Mouse (Mus musculus) ovary, postnatal 10 days (tissue): ENCODE measurements around the gene Slc37a1.

Experiments used
- DNase-seq: peaks from one replicate; pipeline ENCODE4 v3.0.0; 2022; ENCODE audit warnings: low spot score

Gene Slc37a1

DNA sequence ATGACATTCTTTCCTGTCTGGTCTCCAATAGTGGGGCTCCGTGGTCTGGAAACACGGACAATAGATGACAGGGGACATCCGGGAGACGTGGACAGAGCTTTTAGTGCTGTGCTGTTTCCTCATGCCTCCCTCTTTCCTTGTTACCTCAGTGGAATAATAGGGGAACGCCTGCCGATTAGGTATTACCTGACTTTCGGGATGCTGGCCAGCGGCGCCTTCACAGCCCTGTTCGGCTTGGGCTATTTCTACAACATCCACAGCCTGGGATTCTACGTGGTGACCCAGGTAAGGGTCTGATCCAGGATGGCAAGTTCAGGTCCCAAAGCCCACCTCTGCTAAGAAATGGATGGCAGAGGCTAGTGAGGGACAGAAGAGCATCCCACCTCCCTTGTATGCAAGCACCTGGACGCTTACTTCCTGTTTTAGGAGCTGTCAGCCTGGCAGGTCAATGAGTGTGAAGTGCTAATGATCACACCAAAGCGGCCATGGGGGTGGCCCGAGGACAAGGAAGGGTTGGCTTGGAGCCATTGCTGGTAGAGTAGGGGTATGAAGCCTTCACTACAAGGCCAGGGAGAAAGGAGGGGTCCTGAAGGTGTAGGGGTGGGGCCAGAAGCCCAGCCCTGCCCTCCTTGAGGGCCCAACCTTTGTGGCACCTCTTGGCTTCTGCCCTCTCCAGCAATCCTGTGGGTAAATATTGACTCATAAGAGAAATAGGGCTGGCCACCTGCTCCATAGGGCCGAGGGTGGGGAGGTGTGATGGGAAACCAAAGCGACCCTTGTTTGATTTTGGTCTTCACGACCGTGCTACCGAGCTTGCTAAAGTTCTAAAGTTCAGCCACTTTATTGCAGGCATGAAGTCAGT lies 32.5 kb downstream of the Slc37a1 start:
- DNase-seq, result no peak

DNA sequence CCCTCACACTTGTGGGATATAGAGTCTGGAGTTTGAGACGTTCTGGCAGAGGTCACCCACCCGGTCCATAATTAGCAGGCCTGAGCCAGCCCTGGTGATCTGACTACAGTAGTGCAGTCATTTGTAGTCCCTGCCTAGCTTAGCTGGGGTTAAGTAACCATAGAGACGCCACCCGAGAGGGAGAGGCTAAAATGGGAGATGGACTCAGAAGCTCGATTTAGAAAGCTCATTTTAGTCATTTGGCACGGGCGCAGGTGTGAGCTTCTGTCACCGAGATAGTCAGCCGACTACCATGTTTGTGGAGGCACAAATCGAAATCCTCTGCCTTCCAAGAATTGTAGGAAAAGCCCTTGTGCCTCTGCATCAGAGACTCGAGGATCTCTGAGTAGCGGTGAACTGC lies 34.8 kb downstream of the Slc37a1 start:
- no peak for DNase-seq

GRCm38 (mm10) chr17:31322446-31322845 lies 35.9 kb downstream of the Slc37a1 start:
- DNase-seq, result no peak

DNA sequence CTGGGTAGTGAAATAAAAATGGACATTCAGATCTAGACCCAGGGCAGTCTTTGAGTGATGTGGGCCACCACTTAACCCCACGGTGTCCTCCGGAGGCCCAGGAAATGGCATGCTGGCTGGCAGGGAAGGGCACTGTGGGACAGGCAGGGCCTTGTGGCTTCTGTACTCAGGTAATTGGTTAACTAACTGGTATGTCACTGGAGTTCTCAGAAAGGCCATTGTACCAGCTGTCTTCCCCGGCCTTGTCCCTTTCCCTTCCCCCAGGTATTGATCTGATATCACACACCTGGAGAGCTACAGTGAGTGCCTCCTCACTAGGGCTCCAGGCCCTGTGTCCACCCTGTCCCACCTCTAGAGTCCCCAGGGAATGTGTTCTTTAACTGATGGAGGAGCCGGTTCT lies 36.8 kb downstream of the Slc37a1 start:
- DNase-seq, result no peak

GRCm38 (mm10) chr17:31324227-31324626 lies 37.6 kb downstream of the Slc37a1 start:
- DNase-seq, result no peak

DNA sequence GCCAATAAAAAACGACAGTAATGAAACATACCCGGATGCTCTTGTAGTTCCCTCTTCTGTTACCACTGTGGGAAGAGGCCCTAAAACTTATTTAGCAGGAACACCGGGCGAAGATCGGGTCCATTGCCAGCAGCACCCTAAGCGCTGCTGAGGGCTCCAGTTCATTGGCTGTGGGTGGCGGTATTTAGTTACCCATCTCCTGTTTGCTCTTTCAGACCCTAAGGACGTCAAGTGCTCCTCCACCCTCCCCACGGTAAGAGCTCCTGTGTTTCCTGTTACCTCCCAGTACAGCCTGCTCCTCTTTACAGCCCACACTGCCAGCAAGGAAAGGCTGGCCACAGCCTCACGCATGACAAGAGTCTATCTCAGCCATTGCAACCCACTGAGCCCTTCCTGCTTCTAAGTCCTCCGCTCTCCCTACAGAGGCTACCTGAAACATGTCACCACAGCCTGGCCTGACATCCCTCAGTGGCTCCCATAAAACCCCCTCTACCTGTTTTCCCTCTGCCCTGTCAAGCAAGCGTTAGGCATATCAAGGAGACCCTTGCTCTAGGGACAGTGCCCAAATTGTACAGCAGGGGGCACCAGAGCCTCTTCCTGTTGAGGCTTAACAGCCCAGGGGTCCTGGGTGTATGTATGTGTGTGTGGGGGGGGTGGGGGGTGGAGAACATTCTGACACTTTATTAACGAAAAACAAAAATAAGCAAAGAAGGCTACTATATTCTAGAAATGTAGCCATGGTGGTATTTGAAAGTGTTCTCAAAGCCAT lies 39.0 kb downstream of the Slc37a1 start:
- DNase-seq, result no peak

DNA sequence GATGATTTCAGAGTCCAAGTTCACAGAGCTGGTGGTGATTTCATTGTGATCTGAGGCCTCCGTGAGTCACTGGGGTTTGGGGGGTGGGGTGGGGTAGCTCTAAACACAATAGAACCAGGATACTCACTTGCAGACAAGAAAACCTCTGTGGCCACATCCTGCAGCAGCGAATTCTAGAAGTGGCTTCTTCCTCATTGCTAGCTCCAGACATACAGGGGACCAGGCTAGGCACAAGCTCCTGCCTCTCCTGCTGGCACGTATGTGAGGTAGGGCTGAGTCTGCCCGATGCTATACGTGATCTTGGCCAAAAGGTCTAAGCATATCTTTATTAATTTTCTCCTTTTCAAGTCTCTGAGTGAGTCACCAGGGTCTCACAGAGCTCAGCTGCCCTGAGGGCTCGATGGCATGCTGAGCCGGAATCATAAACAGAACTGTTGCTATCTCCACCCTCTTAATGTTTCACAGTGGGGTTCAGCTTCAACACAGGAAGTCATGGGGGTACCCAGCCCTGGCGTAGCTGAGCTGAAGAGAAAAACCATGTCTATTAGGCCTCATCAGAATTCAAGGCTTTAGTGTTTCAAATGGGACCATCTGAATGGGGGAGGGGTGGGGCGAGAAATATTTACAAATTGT lies 39.7 kb downstream of the Slc37a1 start:
- DNase-seq, result no peak

DNA sequence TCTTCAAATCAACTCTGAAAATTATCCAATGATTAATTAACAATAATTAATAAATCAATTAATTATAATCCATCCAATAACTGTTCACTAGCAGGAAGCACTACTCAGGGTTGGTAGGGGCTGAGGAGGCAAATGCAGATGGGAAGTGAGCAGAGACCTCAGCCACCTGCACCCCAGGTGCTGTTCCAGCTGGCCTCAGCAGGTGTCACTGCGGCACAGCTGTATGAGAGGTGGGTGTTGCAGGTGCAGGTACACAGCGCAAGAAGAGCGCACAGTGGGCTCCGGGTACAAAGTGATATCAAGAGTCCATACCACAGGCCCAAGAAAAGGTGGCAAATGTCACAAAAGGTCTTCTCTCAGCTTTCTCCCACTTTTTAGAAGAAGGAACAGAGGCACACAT lies 41.9 kb downstream of the Slc37a1 start:
- no peak for DNase-seq

DNA sequence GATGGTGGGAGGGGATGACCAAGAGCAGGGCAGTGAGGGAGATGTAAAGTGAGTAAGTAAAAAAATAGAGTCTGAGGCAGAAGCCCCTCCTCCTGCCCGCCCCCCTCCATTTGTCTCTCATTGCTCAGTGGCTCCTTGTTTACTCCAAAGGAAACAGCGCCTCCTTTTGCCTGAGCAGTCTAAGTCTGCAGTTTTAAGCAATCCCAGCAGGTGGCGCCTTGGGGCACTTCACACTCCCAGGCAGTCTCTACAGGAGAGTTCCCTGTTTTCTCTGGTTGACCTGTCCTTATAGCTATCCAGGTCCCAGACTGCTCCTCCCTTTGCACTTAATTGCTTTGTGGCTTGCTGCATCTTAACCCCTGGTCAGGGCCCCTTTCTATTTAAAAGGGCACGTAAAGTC lies 44.0 kb downstream of the Slc37a1 start:
- DNase-seq, result no peak

- DNase-seq, result no peak
Measured at GRCm38 (mm10) chr17:31331273-31331672, 44.7 kb downstream of the Slc37a1 start.

- DNase-seq, result no peak
Measured at GRCm38 (mm10) chr17:31331920-31332319, 45.3 kb downstream of the Slc37a1 start.

- no peak for DNase-seq
Measured at GRCm38 (mm10) chr17:31332333-31332732, 45.7 kb downstream of the Slc37a1 start.

- no peak for DNase-seq
Measured at GRCm38 (mm10) chr17:31334509-31335260, 48.1 kb downstream of the Slc37a1 start.

DNA sequence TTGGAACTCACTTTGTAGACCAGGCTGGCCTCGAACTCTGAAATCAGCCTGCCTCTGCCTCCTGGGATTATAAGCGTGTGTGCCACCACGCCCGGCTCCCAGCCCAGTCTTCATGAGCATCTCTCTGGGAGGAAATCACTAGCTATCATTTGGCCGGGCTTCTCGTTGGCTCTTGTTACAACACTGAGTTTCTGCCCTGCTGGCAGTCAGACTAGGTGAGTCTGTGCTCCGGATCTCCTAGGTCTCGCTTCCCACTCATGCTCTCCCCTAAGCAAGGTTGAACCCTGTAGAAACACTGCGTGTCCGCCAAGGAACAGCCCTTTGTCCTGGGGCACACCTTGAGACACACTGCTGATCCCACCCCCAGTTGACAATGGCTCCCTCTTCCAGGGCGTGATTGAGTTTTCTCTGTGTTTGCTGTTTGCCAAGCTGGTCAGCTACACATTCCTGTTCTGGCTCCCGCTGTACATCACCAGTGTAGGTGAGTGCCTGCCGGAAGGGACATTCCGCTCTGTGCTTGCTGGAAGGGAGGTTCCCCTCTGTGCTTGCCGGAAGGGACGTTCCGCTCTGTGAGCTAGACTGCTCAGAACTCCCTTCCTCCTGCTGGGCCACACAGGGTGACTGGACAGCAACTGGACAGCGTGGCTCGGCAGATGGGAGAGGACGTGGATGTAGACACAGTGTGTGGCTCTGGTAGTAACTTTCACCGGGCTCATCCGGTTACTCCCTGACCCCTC lies 48.9 kb downstream of the Slc37a1 start:
- no peak for DNase-seq

- no peak for DNase-seq
Measured at GRCm38 (mm10) chr17:31339769-31340168, 53.2 kb downstream of the Slc37a1 start.

GRCm38 (mm10) chr17:31342191-31342590 lies 55.6 kb downstream of the Slc37a1 start:
- no peak for DNase-seq

DNA sequence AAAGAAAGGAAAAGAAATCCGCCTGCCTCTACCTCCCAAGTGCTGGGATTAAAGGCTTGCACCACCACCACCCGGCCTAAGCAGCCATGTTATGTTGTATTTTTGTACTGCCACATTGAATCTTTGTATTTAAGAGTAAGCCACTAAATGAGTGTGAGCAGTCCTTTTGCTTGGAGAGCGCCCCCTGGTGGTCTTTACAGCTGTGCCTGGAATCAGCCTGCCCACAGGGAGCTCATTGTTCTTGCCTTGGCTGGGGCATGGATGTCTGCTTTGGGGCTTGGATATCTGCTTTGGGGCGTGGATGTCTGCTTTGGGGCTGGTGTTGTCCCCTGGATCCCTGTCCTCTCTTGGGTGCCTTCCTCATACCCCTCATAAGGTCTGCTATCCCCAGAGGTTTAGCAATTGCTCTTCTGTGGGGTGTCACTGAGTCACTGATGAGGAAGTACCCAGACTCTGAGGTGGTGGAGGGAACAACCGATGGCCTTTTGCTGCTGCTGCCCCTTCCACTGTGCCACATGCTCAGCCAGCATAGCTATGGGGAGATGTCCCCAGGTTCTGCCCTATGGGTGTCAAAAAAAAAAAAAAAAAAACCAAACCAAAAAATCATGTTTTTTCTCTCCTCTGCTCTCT lies 57.7 kb downstream of the Slc37a1 start:
- peak; percentile 40 for DNase-seq

GRCm38 (mm10) chr17:31344816-31345215 lies 58.2 kb downstream of the Slc37a1 start:
- no peak for DNase-seq

- no peak for DNase-seq
Measured at GRCm38 (mm10) chr17:31348129-31348528, 61.5 kb downstream of the Slc37a1 start.

- no peak for DNase-seq
Measured at GRCm38 (mm10) chr17:31349388-31349787, 62.8 kb downstream of the Slc37a1 start.

GRCm38 (mm10) chr17:31351984-31352383 lies 65.4 kb downstream of the Slc37a1 start:
- no peak for DNase-seq
